Mouse (Mus musculus) spleen, adult 2 months (tissue): ENCODE results near the gene Pip5kl1.

Experiments used
- CTCF ChIP-seq: fragments of 200-500 bp; IDR thresholded peaks from 2 replicates; pipeline ENCODE4 v1.5.1; 2011; ENCODE audit warnings: mild to moderate bottlenecking, inconsistent platforms; ENCODE audit not compliant: insufficient read depth, insufficient read length, insufficient replicate concordance; ENCODE audit errors: extremely low read depth
- POLR2A ChIP-seq: fragments of 200-500 bp; IDR thresholded peaks from 2 replicates; pipeline ENCODE4 v1.6.1; 2011; ENCODE audit warnings: low read depth, low read length, inconsistent platforms

DNA sequence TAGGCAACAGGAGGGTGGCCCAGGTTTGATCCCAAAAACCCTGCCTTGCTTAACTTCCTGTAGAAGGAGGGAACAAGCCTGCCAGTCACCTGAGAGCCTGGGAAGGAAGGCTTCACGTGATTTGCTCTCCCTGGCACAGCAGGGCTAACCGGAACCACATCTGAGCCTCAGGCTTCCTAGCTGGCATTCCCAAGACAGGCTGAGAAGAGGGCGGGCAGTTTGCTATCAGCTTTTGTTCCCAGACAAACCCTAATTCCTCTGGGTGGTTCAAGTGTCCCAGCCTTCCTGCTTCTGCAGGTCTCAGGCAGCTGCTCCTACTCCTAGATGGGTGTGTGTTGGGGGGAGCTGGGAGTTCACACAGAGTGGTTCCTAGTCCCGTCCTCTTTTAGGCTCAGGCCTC is 19.1 kb upstream of the Pip5kl1 start:
- TF ChIP-seq CTCF = no peak
- TF ChIP-seq POLR2A = no peak
